Mouse (Mus musculus) adipose tissue, adult 10 weeks (tissue): ENCODE data around the gene Nudc. TPM values are rescaled to one million over a fixed set of nuclear protein-coding genes. Genes with fewer than 3 reads are reported as not detected.

ENCODE experiments used
- polyA plus RNA-seq: library from polyadenylated mRNA; stranded (reverse); fragments of 350-450 nt; fragmentation: Illumina TruSeq; extraction: RNeasy Lipid Tissue Mini Kit (QIAGEN cat#74804); gene quantifications from one replicate; pipeline ENCODE4 v1.2.3, GENCODE M21; 2014; ENCODE audit warnings: low read depth, low replicate concordance

Gene Nudc
- 106 TPM for polyA plus RNA-seq

DNA sequence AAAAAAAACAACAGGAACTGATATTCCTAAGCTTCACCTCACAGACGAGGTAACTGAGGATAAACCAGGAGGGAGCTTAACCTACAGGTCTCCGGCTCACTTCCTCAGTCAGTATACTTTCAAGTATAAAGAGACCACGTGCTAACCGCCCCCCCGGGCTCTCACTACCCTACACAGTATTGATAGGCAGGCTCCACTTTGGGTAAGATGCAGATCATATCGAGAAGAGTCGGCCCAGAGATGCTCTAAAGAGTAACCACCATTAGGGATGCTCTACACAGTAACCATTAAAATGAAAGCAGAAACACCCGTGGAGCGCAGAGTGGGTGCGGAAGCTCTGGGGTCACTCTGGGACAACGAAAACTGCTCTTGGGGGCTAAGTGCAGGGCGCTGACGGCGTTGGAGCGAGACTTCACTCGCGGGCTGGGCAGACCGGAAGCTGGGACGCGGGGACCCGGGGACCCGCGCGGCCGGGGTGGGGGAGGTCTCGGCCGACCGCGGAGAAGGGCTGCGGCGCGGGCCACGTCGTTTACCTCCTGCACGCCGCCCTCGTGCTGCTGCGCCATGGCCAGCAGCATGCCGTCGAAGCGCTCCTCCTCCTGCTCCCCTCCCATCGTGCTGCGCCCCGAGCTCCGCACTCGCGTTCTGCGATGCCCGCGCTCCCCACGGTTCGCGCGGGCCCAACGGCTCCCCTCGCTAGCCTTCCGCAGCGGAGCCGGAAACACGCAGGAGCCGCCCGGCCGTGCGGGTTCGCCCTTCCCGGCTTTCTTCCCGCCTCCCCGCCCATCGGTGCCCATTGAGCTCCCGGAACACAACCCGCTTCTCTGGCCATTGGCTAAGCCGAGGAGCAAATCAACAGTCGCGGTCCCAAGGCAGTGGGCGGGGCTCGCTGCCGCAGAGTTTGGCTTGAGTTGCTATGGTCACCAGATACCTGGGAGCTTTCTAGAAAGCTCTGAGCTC, at the start of gene Nudc:
Nudc (minus strand) TSS at position 725 of the 960 bp plus-strand sequence.

DNA sequence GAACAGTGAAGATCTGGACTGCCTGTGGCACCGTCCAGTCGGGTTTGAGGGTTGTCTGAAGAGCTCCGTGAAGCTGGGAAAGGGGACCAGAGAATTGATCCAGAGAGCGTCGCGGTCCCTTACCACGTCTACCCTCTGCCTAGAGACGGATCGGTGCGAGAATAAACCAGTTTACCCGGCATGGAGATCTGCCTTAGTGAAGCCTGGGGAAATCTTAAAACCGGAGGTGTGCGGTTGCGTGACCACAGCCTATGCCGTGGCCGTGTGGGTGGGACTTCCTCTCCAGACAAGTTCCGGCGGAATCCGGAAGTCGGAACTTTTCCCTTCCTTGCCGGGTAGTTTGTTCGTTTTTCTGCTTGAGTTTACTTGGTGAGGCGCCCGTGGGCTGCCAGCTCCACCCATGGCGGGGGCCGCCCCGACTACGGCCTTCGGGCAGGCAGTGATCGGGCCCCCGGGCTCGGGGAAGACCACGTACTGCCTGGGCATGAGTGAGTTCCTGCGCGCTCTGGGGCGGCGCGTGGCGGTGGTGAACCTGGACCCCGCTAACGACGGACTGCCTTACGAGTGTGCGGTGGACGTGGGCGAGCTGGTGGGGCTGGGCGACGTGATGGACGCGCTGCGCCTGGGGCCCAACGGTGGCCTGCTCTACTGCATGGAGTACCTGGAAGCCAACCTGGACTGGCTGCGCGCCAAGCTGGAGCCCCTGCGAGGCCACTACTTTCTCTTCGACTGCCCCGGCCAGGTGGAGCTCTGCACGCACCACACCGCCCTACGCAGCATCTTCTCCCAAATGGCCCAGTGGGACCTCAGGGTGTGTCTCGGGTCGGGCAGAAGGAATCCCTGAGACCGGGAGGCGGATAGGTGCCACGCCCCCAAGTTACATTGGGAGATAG, 38.5 kb upstream of the Nudc start, which contains the start of gene Gpn2:
Gpn2 (plus strand) TSS at position 304 of the 893 bp plus-strand sequence.

DNA sequence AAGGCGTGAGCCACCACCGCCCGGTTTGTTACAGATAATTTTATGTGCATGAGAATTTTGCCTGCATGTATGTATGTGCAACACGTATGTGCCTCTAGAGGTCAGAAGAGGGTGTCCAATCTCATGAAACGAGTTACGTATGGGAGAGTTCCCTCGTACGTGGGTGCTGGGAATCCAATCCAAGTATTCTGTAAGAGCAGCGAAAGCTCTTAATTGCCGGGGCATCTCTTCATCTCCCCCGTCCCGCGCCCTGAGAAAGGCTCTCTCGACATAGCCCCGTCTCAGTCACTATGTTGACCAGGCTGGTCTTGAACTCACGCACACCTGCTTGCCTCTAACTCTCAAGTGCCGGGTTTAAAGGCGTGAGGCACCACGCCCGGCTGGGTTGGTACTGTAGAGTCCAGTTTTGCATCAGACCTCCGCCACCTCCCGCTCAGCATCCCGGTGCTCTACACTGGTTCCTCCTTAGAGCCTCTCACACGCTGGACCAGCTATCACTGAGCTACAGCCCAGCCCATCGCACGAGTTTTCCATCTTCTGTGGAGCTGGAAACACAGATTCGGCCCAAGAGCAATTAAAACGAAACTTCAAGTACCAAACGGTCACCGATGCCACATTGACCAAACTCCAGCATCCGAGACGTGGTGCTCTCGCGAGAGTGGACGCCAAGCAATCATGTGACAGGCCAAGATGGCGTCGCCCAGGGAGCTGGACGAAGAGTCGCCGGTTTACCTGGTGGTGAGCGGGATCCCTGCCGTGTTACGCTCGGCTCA, 28.5 kb upstream of the Nudc start, which contains the start of gene Gpatch3:
Gpatch3 (plus strand) TSS at position 676 of the 773 bp plus-strand sequence.

DNA sequence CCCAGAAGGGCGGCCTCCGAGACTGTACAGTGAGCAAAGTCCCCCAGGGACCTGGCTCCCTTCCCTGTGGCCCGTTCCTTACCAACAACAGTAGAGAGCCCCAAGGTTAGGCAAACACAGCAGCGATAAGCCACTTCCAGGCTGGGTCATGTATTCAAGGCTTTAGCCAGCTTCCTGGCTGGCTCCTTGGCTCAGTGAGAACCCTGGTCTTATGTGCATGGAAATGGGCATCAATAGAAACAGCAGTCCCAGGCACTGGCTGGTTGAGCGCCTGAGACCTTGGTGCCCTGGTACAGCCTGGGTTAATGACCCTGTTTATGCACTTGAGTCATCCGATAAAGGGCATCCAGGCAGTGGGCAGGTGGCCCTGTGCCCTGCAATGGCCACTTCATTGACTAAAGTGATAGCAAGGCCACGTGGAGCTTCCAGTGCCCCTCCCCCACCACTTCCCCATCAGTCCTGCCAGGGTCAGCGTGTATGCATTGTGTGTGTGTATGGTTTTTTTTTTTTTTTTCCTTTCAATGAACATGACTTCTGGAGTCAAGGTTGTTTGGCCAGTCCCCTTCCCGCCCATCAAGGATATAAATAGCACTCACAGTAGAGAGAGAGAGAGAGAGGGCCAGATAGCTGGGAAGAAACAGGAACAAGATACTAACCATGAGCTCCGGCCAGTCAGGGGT, 7.1 kb upstream of the Nudc start, which contains the start of gene Nr0b2:
Nr0b2 (plus strand) TSS at position 609 of the 680 bp plus-strand sequence.

DNA sequence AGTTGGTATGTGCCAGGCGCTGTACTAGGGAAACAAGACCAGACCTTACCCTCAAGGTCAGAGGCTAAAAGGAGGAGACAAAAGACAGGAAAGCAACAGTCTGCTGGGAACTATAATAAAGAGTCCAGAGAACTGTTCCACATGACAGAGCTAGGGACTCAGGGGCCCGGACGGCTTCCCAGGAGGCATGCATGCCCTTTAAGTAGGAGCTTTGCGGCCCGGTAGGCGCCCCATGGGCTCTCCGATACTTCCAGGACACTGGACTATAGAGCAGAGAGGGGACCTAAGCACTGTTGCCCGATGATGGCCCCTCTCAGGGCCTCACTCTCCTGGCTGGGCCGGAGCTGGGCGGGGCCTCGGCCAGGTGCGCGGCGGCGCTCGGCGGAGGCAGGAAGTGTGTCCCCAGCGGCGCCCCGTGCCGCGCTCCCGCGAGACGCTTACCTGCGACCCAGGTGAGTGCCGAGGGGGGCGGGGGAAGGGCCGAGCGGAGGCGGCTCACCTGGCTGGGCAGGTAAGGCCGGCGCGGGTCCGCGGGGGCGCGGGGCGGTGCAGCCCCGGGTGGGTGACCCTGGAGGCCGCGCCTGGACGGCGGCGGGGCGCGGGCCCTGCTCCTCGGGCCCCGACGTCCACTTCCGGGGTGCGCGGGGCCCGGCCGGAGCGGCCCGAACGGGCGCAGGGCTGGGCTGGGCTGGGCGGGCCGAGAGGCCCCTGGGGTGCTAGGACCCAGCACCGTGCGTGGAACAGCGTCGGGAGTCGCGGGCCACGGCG, 27.0 kb downstream of the Nudc start, which contains the start of gene Kdf1:
Kdf1 (plus strand) TSS at position 363 of the 768 bp plus-strand sequence.

DNA sequence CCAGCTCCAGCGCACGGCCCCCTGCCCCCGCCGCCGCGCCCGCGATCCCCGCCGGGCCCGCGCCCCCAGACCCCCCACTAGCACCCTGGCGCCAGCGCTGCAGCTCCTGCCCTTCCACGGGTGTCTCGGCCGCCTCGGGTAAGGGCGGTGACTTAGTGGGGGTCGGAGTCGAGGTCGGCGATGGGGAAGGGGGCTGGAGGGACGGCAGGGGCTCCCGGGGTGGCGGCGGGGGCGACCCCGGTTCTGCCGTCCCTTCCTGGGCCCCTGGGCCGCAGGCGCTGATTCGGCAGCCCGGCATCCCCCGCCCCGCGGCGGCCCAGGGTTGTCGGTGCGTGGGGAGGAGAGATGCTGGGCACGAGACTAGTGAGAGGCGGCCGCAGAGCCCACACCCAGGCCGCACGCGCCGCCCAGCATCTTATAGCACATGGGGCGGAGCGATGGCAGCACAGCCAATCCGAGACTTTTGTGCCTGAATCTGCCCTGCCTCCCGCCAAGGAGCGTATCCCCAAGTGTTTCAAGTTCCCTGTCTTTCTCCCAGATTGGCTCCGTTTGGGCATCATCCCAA, 47.6 kb downstream of the Nudc start, which contains the start of gene Trnp1:
Trnp1 (minus strand) TSS at position 391 of the 565 bp plus-strand sequence.

Other genes starting within 250 kb of the Nudc start
- 28.1 TPM for gene Wdtc1, start 192.5 kb downstream of the Nudc start, polyA plus RNA-seq
- 31.5 TPM for gene Slc9a1, start 176.3 kb downstream of the Nudc start, polyA plus RNA-seq
- 4.6 TPM for gene Tent5b, start 65.9 kb downstream of the Nudc start, polyA plus RNA-seq
- 8.3 TPM for gene Trnp1, start 47.4 kb downstream of the Nudc start, polyA plus RNA-seq
- gene Kdf1, start 27.0 kb downstream of the Nudc start, polyA plus RNA-seq: 23.6 TPM
- 0.29 TPM for gene Nr0b2, start 7.4 kb upstream of the Nudc start, polyA plus RNA-seq
- gene Gpatch3, start 28.7 kb upstream of the Nudc start, polyA plus RNA-seq: 4.5 TPM
- 14.8 TPM for gene Gpn2, start 38.4 kb upstream of the Nudc start, polyA plus RNA-seq
- gene Sfn, start 56.2 kb upstream of the Nudc start, polyA plus RNA-seq: 24.1 TPM
- 14.5 TPM for gene Zdhhc18, start 104.2 kb upstream of the Nudc start, polyA plus RNA-seq
- gene Pigv, start 126.7 kb upstream of the Nudc start, polyA plus RNA-seq: 14.6 TPM
- 31.7 TPM for gene Arid1a, start 210.8 kb upstream of the Nudc start, polyA plus RNA-seq